Mouse (Mus musculus) lung, embryonic 16.5 days (tissue): ENCODE data around the gene Ubc. TPM values are rescaled to one million over a fixed set of nuclear protein-coding genes. Genes with fewer than 3 reads are reported as not detected.

Source experiments
- polyA plus RNA-seq: library from polyadenylated mRNA; unstranded; fragments of >200 nt; fragmentation: Nextera tagmentation; extraction: Ambion mirVana; gene quantifications from 2 replicates; pipeline ENCODE4 v1.2.1, GENCODE M21; 2015

Gene Ubc
- polyA plus RNA-seq, 1 experiment from 2014 or later: 1,205 TPM

Other genes starting within 250 kb of the Ubc start
- 20.3 and 27.3 TPM in 2 replicates for gene Ncor2, start 211.0 kb downstream of the Ubc start, polyA plus RNA-seq
- gene Scarb1, start 49.1 kb downstream of the Ubc start, polyA plus RNA-seq: 65.9 and 66.6 TPM in 2 replicates
- gene Gm10382, start 880 bp downstream of the Ubc start, polyA plus RNA-seq: 0.29 and 0.36 TPM in 2 replicates
- 10.1 and 10.6 TPM in 2 replicates for gene Dhx37, start 43.9 kb upstream of the Ubc start, polyA plus RNA-seq
- gene Bri3bp, start 51.4 kb upstream of the Ubc start, polyA plus RNA-seq: 29.1 and 31.9 TPM in 2 replicates
- gene Aacs, start 85.6 kb upstream of the Ubc start, polyA plus RNA-seq: 31.2 and 31.8 TPM in 2 replicates
- not detected in 2 replicates for gene Tmem132b, start 141.6 kb upstream of the Ubc start, polyA plus RNA-seq